In the genomic region with DNA sequence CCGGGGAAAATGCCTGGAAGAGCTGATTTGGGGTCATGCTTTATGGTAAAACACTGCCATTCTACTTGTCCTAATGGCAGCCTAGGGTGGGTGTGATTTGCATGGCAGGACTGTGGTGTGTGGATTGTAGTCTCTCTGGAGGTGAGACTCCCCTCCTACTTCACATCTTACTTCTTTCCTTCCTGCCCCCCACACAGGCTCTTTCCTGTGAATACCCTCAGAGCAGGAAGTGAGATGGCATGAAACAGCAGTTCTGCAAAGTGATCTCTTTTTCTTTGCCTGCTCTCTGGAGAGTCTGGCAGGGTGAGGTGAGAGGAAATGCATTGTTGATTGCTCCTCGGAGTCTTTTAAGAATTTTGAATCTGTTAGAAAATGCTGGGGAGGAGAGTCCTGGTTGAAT, we compare ENCODE assay signal across 22 mouse cellular contexts.
DNase-seq lines count a peak whose midpoint lies in the region; ATAC-seq and TF ChIP-seq lines count a peak whose summit lies in the region.
"Had no signal": no experiment of that assay in that cellular context is flagged by ENCODE, and none has a peak within 500 bp of the region (broad histone marks: within the 10 kb centered on the region; RNA-seq: fewer than 3 reads in every experiment).

No protein-coding gene starts in this region.

- no peaks in the 10 kb centered on the region for H3K9me3 ChIP-seq in hindbrain, postnatal 0 days (ENCODE audit: low read length)
- no peaks in the 10 kb centered on the region for H3K9me3 ChIP-seq in hindbrain, embryonic 11.5 days (ENCODE audit: control insufficient read depth, low read length)
- no peaks in the 10 kb centered on the region for H3K9me3 ChIP-seq in neural tube, embryonic 13.5 days
- no peaks in the 10 kb centered on the region for H3K9me3 ChIP-seq in forebrain, embryonic 10.5 days
- H3K9me3 ChIP-seq: embryonic facial prominence, embryonic 15.5 days; forebrain, embryonic 15.5 days; G1E; heart, embryonic 15.5 days; hindbrain, embryonic 10.5 days; hindbrain, embryonic 15.5 days had no signal

- no peaks in the 10 kb centered on the region for H3K4me1 ChIP-seq in hindbrain, postnatal 0 days (ENCODE audit: insufficient read depth, low read length)
- no peaks in the 10 kb centered on the region for H3K4me1 ChIP-seq in hindbrain, embryonic 11.5 days (replicated peaks; ENCODE audit: control insufficient read depth, insufficient read depth, low read length)
- H3K4me1 ChIP-seq in neural tube, embryonic 13.5 days (replicated peaks): 0 out of 2 replicates have a peak, but pooled peaks cover 8% of the 10 kb centered on the region
- peaks cover 10% of the 10 kb centered on the region; the same call in 1 of the 2 replicates for H3K4me1 ChIP-seq in forebrain, embryonic 10.5 days
- H3K4me1 ChIP-seq: embryonic facial prominence, embryonic 15.5 days; forebrain, embryonic 15.5 days; heart, embryonic 15.5 days; hindbrain, embryonic 10.5 days; hindbrain, embryonic 15.5 days had no signal

- H3K4me2 ChIP-seq in hindbrain, postnatal 0 days (ENCODE audit: low read depth, low read length): no peak overlapping the region
- H3K4me2 ChIP-seq in hindbrain, embryonic 11.5 days (replicated peaks; ENCODE audit: low read depth, low read length): no peak overlapping the region
- no peak overlapping the region for H3K4me2 ChIP-seq in neural tube, embryonic 13.5 days
- H3K4me2 ChIP-seq: embryonic facial prominence, embryonic 15.5 days; forebrain, embryonic 15.5 days; heart, embryonic 11.5 days; heart, embryonic 15.5 days had no signal

- no peak overlapping the region for H3K4me3 ChIP-seq in hindbrain, postnatal 0 days (ENCODE audit: low read length)
- H3K4me3 ChIP-seq in hindbrain, embryonic 11.5 days (ENCODE audit: low read depth, low read length): no peak overlapping the region
- no peak overlapping the region for H3K4me3 ChIP-seq in neural tube, embryonic 13.5 days
- H3K4me3 ChIP-seq in forebrain, embryonic 10.5 days: no peak overlapping the region
- H3K4me3 ChIP-seq: embryonic facial prominence, embryonic 15.5 days; erythroblast, embryonic 14.5 days; forebrain, embryonic 15.5 days; heart, adult 2 months; heart, embryonic 15.5 days; hindbrain, embryonic 10.5 days; hindbrain, embryonic 15.5 days had no signal

- ATAC-seq in hindbrain, postnatal 0 days: 0 out of 2 replicates have a peak, but pooled peaks have one; percentile 2
- no peak for ATAC-seq in hindbrain, embryonic 11.5 days (ENCODE audit: low FRiP score)
- ATAC-seq in neural tube, embryonic 13.5 days (ENCODE audit: low read depth): 0 out of 2 replicates have a peak, but pooled peaks have one; percentile 15
- ATAC-seq in megakaryocyte progenitor cell, adult 5-6 weeks (replicated peaks; ENCODE audit: poor library complexity): peak; percentile 37; the same call in 1 of the 2 replicates
- ATAC-seq: CD4-positive, CD25-positive, alpha-beta regulatory T cell, adult 4 months; forebrain, embryonic 15.5 days; inflammation-experienced regulatory T-cells, adult 6 months had no signal

- no peaks in the 10 kb centered on the region for H3K27me3 ChIP-seq in hindbrain, postnatal 0 days (ENCODE audit: insufficient read depth, low read length)
- no peaks in the 10 kb centered on the region for H3K27me3 ChIP-seq in hindbrain, embryonic 11.5 days (ENCODE audit: control insufficient read depth, insufficient read depth, low read length)
- no peaks in the 10 kb centered on the region for H3K27me3 ChIP-seq in neural tube, embryonic 13.5 days
- peaks cover 17% of the 10 kb centered on the region for H3K27me3 ChIP-seq in forebrain, embryonic 10.5 days (ENCODE audit: poor library complexity, severe bottlenecking)
- H3K27me3 ChIP-seq: embryonic facial prominence, embryonic 15.5 days; forebrain, embryonic 15.5 days; heart, embryonic 15.5 days; hindbrain, embryonic 15.5 days had no signal

- H3K9ac ChIP-seq in hindbrain, postnatal 0 days (replicated peaks; ENCODE audit: low read length): no peak overlapping the region
- no peak overlapping the region for H3K9ac ChIP-seq in hindbrain, embryonic 11.5 days (ENCODE audit: low read depth, low read length)
- H3K9ac ChIP-seq in neural tube, embryonic 13.5 days: no peak overlapping the region
- H3K9ac ChIP-seq: embryonic facial prominence, embryonic 15.5 days; forebrain, embryonic 15.5 days; heart, embryonic 15.5 days; hindbrain, embryonic 15.5 days had no signal

- no peaks in the 10 kb centered on the region for H3K36me3 ChIP-seq in hindbrain, postnatal 0 days (ENCODE audit: insufficient read depth, low read length)
- H3K36me3 ChIP-seq in hindbrain, embryonic 11.5 days (ENCODE audit: control insufficient read depth, insufficient read depth, low read length): no peaks in the 10 kb centered on the region
- H3K36me3 ChIP-seq in neural tube, embryonic 13.5 days: no peaks in the 10 kb centered on the region
- H3K36me3 ChIP-seq in forebrain, embryonic 10.5 days (replicated peaks): no peaks in the 10 kb centered on the region
- H3K36me3 ChIP-seq: embryonic facial prominence, embryonic 15.5 days; forebrain, embryonic 15.5 days; G1E; heart, embryonic 15.5 days; hindbrain, embryonic 10.5 days; hindbrain, embryonic 15.5 days had no signal

- TF ChIP-seq CTCF in hindbrain, postnatal 0 days (IDR thresholded peaks at IDR 0.05; ENCODE audit: low read depth): no peak

- no peak for DNase-seq in hindbrain, postnatal 0 days (ENCODE audit: low spot score)
- no peak for DNase-seq in hindbrain, embryonic 11.5 days (ENCODE audit: low spot score)
- no peak for DNase-seq in neural tube, embryonic 10.5 days (ENCODE audit: extremely low spot score, low spot score)
- no peak for DNase-seq in forebrain, embryonic 10.5 days (ENCODE audit: extremely low spot score, low spot score)
- no peak for DNase-seq in adrenal gland, postnatal 25 days
- DNase-seq: B cell, adult 2 months; cerebellum, adult 2 months; gastrocnemius, postnatal 10 days; heart, adult 2 months; heart, postnatal 14 days had no signal

- 62% methylated on average over 2 of the region's 2 CpGs for WGBS in hindbrain, postnatal 0 days
- 54% methylated on average over 2 of the region's 2 CpGs for WGBS in hindbrain, embryonic 11.5 days
- WGBS in neural tube, embryonic 13.5 days: 34% methylated on average over 2 of the region's 2 CpGs
- 65% methylated on average over 2 of the region's 2 CpGs for WGBS in forebrain, embryonic 10.5 days

- H3K27ac ChIP-seq in hindbrain, postnatal 0 days: no peak overlapping the region
- H3K27ac ChIP-seq in hindbrain, embryonic 11.5 days (ENCODE audit: low read depth, low read length): no peak overlapping the region
- peak overlapping the region; percentile 49; the same call in 1 of the 2 replicates for H3K27ac ChIP-seq in neural tube, embryonic 13.5 days (replicated peaks)
- no peak overlapping the region for H3K27ac ChIP-seq in forebrain, embryonic 10.5 days
- H3K27ac ChIP-seq: embryonic facial prominence, embryonic 15.5 days; forebrain, embryonic 15.5 days; heart, adult 2 months; heart, embryonic 15.5 days; hindbrain, embryonic 10.5 days; hindbrain, embryonic 15.5 days had no signal
